Mouse (Mus musculus): Measurements from ENCODE around the gene Fmo2. TPM values are rescaled to one million over a fixed set of nuclear protein-coding genes. Genes with fewer than 3 reads are reported as not detected.

The Fmo2 gene
- total RNA-seq (2021), result 10 to 100 TPM in 1 of 2 experiments, 1 to 10 TPM in 1; 7.9 to 11.9 TPM

- no peak for DNase-seq
These were observed at the start of gene Fmo2 for GRCm38 (mm10) chr1:162897838-162898811. Fmo2 (minus strand) TSS chr1:162898726.

DNA sequence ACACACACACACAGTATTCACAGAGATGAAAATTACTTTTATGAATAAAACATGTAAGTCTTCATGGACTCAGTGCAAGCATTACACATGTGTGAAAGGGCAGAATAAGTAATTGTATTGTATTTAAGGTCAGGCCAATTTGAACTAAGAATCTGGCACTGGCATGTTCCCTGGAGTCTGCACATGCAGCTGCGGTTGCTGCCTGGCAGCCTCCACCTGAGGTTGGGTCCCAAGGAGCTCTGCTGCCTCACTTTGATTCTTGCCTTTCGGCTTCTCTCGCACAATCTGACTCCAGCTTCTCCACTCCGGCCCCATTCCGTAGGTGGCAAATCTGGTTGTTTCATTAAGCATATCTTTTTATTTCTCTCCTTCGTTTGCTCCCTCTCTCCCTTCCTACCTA, 49.4 kb upstream of the Fmo2 start:
- DNase-seq, result no peak

DNA sequence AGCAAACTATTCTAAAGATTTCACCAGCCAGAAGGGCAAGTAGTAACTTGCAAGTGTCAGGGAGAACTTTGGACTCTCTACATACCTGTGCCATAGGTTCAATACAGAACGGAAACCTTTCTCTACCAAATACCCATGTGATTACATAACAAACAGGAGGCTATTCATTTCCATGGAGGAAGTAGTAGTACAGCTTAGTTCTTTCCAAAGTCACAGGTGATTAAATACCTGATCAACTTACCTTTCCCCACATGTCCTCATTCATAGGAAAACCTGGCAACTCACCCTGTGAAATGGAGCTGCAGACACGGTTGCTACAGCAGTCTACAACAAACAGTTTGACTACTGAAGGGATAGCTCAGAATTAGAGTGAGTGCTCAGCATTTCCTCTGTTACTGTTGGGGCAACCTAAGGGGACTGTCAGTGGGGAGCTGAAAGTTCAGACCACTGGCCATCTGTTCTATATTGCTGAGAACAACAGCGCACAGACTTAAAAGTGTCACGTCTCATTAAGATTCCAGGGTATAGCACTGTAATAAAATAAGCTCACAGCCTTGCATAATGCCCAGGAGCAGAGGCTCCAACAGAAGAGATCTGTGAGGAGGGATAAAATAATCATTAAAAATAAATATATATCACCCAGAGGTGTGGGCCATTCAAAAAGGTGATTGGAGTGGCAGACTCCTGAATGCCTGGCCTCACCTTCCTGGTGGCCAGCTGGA, 48.5 kb upstream of the Fmo2 start:
- no peak for DNase-seq

GRCm38 (mm10) chr1:162943700-162944099, 45.2 kb upstream of the Fmo2 start:
- no peak for DNase-seq

GRCm38 (mm10) chr1:162938696-162939351, 40.3 kb upstream of the Fmo2 start:
- peak; percentile 33 for DNase-seq

DNA sequence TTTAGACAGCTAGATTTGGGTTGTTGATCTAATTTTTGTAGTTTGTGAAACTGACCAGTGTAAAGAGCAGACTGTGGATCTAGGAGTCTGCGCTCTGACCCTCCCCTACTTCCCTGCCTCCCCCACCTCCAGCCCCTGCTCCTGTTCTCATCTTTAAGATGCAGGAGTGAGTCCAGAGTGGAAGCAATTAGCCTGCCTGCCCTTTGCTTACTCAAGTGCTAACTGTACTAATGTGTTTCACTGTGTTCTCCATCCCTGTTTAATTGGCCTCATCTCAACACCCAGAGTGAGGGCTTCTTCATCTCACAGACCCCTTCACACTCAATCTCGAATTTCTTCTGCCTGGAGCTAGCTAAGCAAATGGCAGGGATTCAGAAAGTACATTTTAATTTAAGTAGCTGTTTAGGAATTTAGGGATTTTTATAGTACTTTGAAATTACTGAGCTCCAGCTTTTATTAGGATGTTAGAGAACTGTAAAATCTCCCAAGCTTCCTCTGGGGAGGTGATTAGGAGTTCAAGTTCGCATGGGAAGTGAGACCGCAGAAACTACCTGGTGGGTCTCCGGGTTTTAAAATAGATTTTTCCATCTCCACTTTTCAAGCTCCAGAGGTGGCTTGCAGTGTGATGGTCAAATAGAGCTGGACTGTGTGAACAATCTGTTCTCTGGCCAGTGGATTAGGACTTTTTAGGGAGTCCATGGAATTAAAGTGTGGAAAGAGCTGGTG, 39.6 kb upstream of the Fmo2 start:
- DNase-seq, result no peak

GRCm38 (mm10) chr1:162937415-162937814, 38.9 kb upstream of the Fmo2 start, which contains the start of gene Fmo6:
Fmo6 (minus strand) TSS chr1:162937515.
- no peak for DNase-seq

DNA sequence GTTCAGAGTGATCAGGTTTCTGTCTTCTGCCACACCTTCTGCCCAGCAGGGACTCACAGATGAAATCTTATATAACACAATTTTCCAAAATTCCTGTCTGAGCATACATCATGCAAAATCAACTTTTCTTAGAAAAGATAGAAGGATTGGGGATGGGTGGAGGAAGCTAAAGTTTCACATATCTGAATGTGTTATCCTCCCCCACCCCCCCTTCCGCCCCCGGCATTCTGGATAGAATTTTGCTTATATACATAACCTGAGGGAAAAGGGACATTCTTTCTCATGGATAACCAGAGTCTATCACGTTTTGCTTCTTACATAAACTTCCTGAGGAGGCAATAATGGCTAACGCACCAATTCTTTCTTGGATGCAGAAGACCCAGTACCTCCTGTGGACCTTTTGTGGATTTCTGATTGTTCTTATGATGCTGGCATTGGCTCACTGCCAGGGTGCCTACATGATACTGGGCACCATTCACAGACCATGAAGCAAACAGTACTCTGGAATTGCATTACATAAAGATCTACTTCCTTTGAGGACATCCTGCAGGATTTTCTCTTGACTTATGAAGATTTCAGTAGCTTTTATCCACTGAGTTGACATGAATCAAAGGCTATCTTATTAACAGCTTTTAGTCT, 36.0 kb upstream of the Fmo2 start:
- DNase-seq, result no peak

- no peak for DNase-seq
These were observed 33.9 kb upstream of the Fmo2 start for GRCm38 (mm10) chr1:162932386-162932785.

- no peak for DNase-seq
These were observed 33.4 kb upstream of the Fmo2 start for GRCm38 (mm10) chr1:162931880-162932279.

DNA sequence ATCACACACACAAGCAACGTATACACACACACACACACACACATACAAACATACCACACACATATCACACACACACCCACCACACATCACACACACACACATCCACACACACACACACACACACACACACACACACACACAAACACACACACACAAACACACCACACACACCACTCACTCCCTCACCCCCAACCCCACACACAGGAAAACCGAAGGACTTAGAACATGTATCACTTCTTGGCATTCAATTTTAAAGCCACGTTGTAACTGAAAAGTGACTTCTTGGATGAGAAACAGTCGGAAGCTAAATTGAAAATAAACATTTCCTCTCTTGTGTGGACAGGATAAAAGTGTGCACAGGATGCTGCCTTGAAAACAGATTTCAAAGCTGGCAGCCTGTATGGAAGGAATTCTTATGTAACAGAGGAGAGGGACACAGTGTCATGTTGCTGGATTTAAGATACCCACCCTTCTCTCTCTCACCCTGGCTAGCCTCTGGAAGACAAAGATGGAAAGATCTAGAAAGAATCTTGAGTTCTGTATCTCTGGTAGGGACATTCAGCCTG, 32.9 kb upstream of the Fmo2 start:
- DNase-seq, result no peak

DNA sequence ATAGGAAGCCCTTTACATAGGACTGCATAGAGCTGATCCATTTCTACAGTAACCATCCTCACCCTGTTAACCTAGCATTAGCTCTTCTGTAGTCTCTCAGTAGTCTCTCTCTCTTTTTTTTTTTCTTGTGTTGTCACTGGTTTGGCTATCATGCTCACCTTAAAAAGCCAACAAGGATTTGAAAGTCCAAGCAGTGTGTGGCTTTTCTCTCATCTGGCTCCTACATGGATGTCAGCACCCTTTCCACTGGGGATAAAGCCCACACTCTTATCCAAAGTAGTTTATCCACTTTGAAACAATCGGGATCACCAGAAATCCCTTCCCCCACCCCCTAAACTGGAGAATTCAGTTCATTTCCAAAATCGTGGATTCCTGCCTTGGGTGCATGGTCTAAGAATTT, 32.1 kb upstream of the Fmo2 start:
- no peak for DNase-seq

DNA sequence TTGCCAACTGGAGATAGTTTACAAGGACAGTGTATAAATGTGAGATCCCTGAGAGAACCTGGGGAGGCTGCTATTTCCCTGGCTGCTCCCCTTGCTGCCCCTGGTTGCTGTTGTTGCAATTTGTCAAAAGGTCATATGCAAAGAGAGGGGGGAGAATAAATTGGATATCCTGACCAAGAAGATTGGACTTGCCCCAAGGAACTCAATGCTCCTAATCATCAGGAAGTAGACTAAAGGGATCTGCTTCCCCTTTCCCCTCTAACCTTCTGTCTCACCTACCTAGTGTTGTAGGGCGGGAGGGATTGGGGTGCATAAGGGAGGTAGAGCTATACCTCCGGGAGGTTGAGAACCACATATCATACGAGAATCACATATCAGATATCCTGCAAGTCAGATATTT, 30.6 kb upstream of the Fmo2 start:
- no peak for DNase-seq

GRCm38 (mm10) chr1:162925121-162925520, 26.6 kb upstream of the Fmo2 start:
- DNase-seq, result no peak

- no peak for DNase-seq
These were observed 18.1 kb upstream of the Fmo2 start for GRCm38 (mm10) chr1:162916661-162917060.

- no peak for DNase-seq
These were observed 16.5 kb upstream of the Fmo2 start for GRCm38 (mm10) chr1:162914932-162915556.

DNA sequence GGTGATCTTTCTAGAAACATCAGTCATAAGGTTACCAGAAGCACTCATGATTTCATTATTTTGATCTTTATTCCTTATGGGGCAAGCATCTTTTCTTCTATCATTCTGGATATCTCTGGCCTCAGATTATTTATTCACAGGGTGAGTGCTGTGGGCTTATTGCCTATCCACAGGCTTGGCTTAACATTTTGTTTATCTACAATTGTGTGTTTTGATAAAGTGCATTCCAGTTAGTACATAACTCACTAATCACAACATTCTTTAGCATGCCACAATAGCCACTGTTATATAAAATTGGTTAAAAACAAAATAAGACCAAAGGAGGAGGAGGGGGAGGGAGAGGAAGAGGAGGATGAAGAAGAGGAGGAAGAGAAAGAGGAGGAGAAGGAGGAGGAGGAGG, 13.6 kb upstream of the Fmo2 start:
- DNase-seq, result no peak

DNA sequence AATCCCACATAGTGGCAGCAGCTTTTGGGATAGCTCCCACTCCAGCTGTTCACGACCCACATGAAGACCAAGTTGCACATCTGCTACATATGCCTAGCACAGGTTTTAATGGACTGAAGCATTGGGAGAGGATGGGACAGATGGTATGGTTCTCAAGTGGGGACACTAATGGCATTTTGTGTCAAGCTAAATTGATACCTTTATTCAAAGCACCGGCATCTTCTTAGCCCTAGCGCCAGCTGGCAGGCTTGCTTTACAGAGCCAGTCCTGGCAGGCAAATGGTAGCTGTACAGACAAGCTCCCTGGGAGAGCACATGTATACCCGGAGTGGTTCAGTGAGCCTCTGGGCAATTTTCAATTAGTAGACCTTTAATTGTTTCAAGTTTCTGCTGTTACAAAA, 3.4 kb upstream of the Fmo2 start:
- no peak for DNase-seq

- DNase-seq, result peak; percentile 80
These were observed 2.6 kb downstream of the Fmo2 start for GRCm38 (mm10) chr1:162895900-162896299.

DNA sequence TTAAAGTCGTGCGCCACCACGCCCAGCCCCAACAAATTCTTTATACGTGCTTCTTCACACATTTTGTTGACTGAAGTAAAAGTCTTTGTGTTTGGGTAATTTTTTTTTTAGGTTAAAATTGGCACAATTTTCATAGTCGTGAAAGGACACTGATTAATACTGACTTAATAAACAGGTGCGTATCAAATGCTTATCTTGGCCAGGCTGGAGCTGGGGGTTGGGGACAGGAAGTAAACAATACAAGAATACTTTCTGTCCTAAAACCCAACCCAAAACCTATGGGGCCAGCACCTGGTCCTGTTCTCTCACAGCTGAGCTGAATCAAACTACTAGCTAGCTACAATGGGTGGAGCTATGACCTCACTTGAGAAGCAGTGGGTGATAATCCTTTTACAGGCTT, 5.5 kb downstream of the Fmo2 start:
- DNase-seq, result no peak

DNA sequence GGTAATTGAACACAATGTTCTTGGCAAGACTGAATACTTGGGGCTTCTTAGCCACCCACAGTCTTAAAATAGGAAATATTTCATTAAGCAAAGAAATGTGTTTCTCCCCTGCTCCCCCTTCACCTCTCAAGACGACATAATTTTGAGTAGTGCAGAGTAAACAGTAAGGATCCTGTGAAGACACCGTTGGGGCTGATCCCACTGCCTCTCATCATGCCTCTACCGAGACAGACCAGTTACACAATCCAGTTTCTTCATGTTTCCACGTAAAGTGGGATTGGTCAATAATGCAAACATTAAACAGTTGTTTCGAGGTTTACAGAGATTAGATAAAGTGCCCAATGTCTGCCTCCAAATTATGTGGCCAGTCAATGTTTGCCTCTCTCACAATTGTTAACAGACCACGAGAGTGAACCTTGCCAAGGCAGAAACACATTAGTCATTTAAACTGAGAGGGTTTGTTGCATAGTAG, 6.5 kb downstream of the Fmo2 start:
- no peak for DNase-seq
